Comparison of ENCODE assay signal across 13 mouse cellular contexts in genomic region chr19:24017892-24018291, GRCm38 (mm10). TPM values are rescaled to one million over a fixed set of nuclear protein-coding genes. Genes with fewer than 3 reads are reported as not detected.
DNase-seq lines count a peak whose midpoint lies in the region; ATAC-seq and TF ChIP-seq lines count a peak whose summit lies in the region.
"Had no signal": no experiment of that assay in that cellular context is flagged by ENCODE, and none has a peak within 500 bp of the region (broad histone marks: within the 10 kb centered on the region; RNA-seq: fewer than 3 reads in every experiment).

No protein-coding gene starts in this region.

- no peaks in the 10 kb centered on the region for H3K9me3 ChIP-seq in heart, embryonic 11.5 days (replicated peaks; ENCODE audit: control insufficient read depth, low read length)
- H3K9me3 ChIP-seq: liver, embryonic 13.5 days had no signal

- H3K36me3 ChIP-seq in heart, embryonic 11.5 days (ENCODE audit: control insufficient read depth, insufficient read depth, low read length): no peaks in the 10 kb centered on the region
- H3K36me3 ChIP-seq: liver, embryonic 13.5 days had no signal

- H3K4me1 ChIP-seq in heart, embryonic 11.5 days (ENCODE audit: control insufficient read depth, insufficient read depth, low read length): peaks cover 20% of the 10 kb centered on the region

- peak overlapping the region; percentile 86 for H3K27ac ChIP-seq in gastrocnemius, adult 2 months
- H3K27ac ChIP-seq in heart, embryonic 11.5 days (ENCODE audit: low read depth, low read length): peak overlapping the region; percentile 54
- H3K27ac ChIP-seq: liver, embryonic 13.5 days had no signal

- ATAC-seq in heart, embryonic 11.5 days (replicated peaks; ENCODE audit: insufficient number of reproducible peaks, low FRiP score, low TSS enrichment): no peak

- H3K4me2 ChIP-seq in heart, embryonic 11.5 days: peak overlapping the region; percentile 16; the same call in 1 of the 2 replicates
- H3K4me2 ChIP-seq: liver, embryonic 13.5 days had no signal

- 53% methylated on average over 3 of the region's 3 CpGs for WGBS in heart, embryonic 11.5 days (ENCODE audit: insufficient replicate concordance)

- DNase-seq in gastrocnemius, adult 2 months: peak; percentile 65
- DNase-seq in gastrocnemius, postnatal 4 days (ENCODE audit: low spot score in 2 of 2): no peak
- peak; percentile 14 for DNase-seq in lung, postnatal 10 days
- no peak for DNase-seq in lung, adult 18-20 months
- DNase-seq in skeletal muscle tissue, adult 2 months (ENCODE audit: low read depth, low spot score): peak; percentile 65
- no peak for DNase-seq in adrenal gland, postnatal 10 days
- no peak for DNase-seq in thymus, adult 18-20 months
- DNase-seq: forebrain, postnatal 0 days; layer of hippocampus, postnatal 36 days; liver, embryonic 13.5 days; retina, postnatal 1 day had no signal

- no peak overlapping the region for H3K9ac ChIP-seq in heart, embryonic 11.5 days (ENCODE audit: low read depth, low read length)
- H3K9ac ChIP-seq: forebrain, postnatal 0 days; liver, embryonic 13.5 days had no signal

- no peak overlapping the region for H3K4me3 ChIP-seq in gastrocnemius, adult 2 months
- no peak overlapping the region for H3K4me3 ChIP-seq in heart, embryonic 11.5 days (ENCODE audit: low read depth, low read length)
- H3K4me3 ChIP-seq: liver, embryonic 13.5 days had no signal

- no peaks in the 10 kb centered on the region for H3K27me3 ChIP-seq in heart, embryonic 11.5 days (ENCODE audit: control insufficient read depth, insufficient read depth, low read length)
- H3K27me3 ChIP-seq: liver, embryonic 13.5 days had no signal

- intact Hi-C loops in gastrocnemius, adult 2 months (cut with DNase I): no loop called here

- no peak for TF ChIP-seq CTCF in gastrocnemius, adult 2 months (IDR thresholded peaks at IDR 0.05)

RNA-seq across cellular contexts. Expression of gene Fam189a2, which starts 12.9 kb away (rescaled TPM):
- total RNA-seq in gastrocnemius, adult 2 months (2021): 10 to 100 TPM; 17.5 to 24.8 TPM
- total RNA-seq in gastrocnemius, postnatal 4 days (2021): 10 to 100 TPM; 47.0 to 50.3 TPM
- polyA plus RNA-seq in heart, embryonic 11.5 days (2014; fragmentation: Nextera tagmentation; extraction: Ambion mirVana): 8.3 and 9.3 TPM in 2 replicates
- total RNA-seq in adrenal gland, postnatal 10 days (2021): 10 to 100 TPM in 1 of 2 experiments, 1 to 10 TPM in 1; 9.8 to 14.1 TPM
- total RNA-seq: monocyte, adult 5-6 weeks had no signal

Comparison
In these comparisons a context has a peak if more than half of its experiments do, and no peak if none do; other contexts are left out.
1. DNase-seq: peak in gastrocnemius, adult 2 months (single experiment), lung, postnatal 10 days (single experiment) and skeletal muscle tissue, adult 2 months (single experiment); none in gastrocnemius, postnatal 4 days (0 of 2), lung, adult 18-20 months (0 of 2), adrenal gland, postnatal 10 days (single experiment) and thymus, adult 18-20 months (0 of 2).